Mouse (Mus musculus): ENCODE measurements around the gene Mcat.

- 0 out of 4 replicates have a peak, but pooled peaks of 1 of the 2 experiments have one; percentile 12 for TF ChIP-seq CTCF (conservative IDR thresholded peaks at IDR 0.05 in 1 of 2, IDR thresholded peaks at IDR 0.05 in 1 of 2; ENCODE audit: low read depth in 2 of 2, low read length in 2 of 2)
- TF ChIP-seq CHD2 (IDR thresholded peaks at IDR 0.05; ENCODE audit: low read length), result no peak
- no peak for TF ChIP-seq ZKSCAN1 (IDR thresholded peaks at IDR 0.05; ENCODE audit: borderline replicate concordance, low read depth, low read length)
- TF ChIP-seq USF1 (IDR thresholded peaks at IDR 0.05; ENCODE audit: low read depth, low read length), result no peak
- TF ChIP-seq POLR2AphosphoS2 (IDR thresholded peaks at IDR 0.05; ENCODE audit: low read depth, low read length), result no peak
Observed at GRCm38 (mm10) chr15:83509950-83510804, 53.4 kb downstream of the Mcat start.
